Mouse (Mus musculus) gastrocnemius, adult 8-10 months (tissue): Measurements from ENCODE around the gene Psmd11. TPM values are rescaled to one million over a fixed set of nuclear protein-coding genes. Genes with fewer than 3 reads are reported as not detected.
A peak's percentile ranks its signal among the peaks of the same experiment; 100 is the strongest.

Experiments used
- DNase-seq, 2 experiments: peaks; one replicate each; pipeline ENCODE4 v3.0.0; 2022; ENCODE audit warnings: low spot score in 2 of 2
- total RNA-seq, 4 experiments: library from RNA; stranded (reverse); gene quantifications; 2 replicates each; pipeline ENCODE4 v1.2.4; 2022

Gene Psmd11
- total RNA-seq, 4 experiments from 2014 or later: 141 to 162 (median 148) TPM

DNA sequence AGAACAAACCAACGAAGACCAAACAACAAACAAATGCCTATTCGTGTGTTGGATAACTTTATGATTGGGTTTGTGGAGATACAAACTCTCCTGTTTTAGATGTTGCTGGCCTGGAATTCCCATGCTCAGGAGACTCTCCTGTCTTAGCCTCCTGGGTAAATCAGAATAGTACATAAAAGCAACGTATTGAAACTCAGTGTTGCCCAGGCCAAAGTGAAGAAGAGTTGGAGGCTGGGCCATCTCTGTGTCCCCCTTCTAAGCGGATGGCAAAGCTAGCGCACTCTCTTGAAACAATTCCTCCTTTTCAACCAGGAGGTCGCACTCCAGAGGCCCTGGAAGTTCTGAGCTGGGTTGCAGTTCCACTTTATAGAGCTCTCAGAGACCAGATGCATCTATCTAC lies 74.9 kb downstream of the Psmd11 start:
- DNase-seq: no peak

- no peak for DNase-seq
Observed at GRCm38 (mm10) chr11:80503726-80504452, 75.5 kb downstream of the Psmd11 start.

DNA sequence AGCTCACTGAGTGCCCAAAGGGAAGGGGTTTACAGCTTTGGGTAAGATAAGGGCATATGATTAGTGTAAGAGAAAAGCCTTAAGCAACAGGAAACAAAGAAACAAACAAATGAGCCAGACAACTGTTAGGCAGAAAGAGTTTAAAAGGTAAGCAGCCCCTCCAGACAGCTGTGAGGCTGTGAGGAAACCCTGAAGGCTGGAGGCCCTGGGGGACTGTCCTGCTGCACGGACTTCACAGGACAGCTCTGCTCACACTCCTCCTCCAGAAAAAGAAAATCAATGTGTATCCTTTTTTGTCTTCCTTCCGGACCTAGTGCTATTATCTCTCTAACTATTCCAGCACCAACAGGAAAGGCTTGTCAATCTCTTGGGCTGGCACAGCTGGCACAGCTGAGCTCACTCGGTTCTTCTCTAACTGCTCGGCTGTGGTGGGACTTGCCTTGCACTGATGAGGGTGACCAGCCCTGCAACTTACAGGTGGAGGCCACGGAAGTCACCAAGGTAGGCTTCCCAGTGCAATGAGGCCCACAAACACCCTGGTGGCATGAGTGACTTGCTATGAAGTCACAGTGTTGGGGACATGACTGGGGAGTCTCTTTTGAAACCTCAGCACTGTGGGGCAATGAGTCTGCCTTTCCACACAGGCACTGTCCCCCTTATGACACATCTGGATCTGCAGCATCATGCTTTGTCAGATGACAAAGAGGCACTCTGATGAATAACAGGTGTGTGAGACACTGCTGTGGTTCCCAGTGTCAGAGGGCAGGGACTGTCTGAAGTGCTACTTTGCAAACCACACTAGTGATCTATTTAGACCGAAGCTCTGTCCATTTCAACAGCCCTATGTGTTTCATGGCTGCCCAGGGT lies 76.3 kb downstream of the Psmd11 start:
- no peak for DNase-seq

GRCm38 (mm10) chr11:80505581-80505980 lies 77.2 kb downstream of the Psmd11 start:
- no peak for DNase-seq

- no peak for DNase-seq
Observed at GRCm38 (mm10) chr11:80506483-80506882, 78.1 kb downstream of the Psmd11 start.

DNA sequence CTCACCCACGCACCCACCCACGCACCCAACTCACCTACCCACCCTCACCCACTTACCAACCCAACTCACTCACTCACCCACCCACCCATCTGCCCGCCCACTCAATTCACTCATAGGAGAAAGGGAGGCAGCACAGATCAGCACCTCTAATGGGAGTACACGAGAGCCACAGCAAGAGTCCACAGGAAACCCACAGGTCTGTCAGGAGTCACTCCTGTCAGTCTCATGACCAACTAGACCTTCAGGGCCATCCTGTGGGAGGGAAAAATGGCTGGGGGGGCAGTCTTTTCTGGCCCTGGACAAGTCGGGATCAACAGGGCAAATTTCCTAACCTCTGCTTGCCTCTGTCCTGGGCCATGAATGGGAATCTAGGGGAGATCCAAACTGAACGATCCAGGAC lies 79.4 kb downstream of the Psmd11 start:
- no peak for DNase-seq

DNA sequence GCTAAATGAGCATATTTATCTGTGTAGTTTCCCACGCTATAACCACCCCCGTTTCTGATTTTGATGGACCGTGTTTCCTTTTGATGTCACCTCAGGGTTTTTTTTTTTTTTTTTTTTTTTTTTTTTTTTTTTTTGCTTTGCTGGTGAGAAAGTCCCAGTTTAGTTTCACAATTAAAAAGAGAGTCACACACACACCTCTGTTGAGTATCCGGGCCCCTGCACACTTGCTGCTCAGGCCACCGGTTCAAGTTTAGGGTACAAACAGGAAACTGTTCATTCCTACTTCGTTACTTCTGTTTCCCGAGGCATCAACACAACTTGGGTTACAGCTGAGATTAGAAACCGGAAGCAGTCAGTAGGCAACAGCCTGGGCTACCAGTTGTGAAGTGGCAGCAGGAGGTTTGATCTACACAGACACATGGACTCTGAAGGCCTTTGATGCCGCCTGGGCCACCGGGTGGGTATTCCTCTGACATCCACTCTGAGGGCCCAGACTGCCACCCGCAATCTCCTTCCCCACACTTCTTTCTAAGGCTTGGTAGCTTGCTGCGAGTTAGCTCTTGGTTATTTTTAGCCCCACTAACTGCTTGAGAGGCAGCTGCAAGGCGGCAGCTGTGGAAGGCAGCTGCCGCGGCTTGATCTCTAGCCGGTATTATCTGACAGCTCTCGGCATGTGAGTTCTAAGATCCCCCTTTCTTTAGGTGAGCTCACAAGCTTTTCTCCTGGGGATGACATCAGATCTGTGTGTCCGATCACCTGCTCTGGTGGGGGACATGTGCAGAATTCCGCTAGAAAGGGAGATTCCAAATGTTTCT lies 80.2 kb downstream of the Psmd11 start:
- peak; percentile 19 to 21 for DNase-seq

- no peak for DNase-seq
Observed at GRCm38 (mm10) chr11:80509176-80509506, 80.7 kb downstream of the Psmd11 start.

DNA sequence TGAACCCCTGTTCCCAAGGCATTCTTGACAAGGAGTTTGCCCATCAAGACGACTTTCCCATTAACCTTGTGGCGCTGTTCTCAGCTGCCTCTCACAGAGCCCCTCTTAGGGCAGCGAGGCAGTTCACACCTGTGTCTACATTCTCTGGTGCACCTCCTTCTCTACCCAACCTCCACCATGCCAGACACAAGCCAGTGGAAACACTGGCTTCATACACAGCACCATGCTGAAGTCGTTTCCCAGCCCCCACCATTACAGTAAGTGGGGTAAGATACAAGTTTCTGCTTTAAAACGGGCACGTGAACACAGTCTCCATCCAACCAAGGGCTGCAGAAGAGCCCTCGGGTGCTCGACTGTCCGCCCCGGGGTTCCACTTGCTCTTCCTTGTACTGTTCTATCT lies 81.7 kb downstream of the Psmd11 start:
- no peak for DNase-seq

- DNase-seq: no peak
Observed at GRCm38 (mm10) chr11:80512313-80513056, 84.1 kb downstream of the Psmd11 start.

DNA sequence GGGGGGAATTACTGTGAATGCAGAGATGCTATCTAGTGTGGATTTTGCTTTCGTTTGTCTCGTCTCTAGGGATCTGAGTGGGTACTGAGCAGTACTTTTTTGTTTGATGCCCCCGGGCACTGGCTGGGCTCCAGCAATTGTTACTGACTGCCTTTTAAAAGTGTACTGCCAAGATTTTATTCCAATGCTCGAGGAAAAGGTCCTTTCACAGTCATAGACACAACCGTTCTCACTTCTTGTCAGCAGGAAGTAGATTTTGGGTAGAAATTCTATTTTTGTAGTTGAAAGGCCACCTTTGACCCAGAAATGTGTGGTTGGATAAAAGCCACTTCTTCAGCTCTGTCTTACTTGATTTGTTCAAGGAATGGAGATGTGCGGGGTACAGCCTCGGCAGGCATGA lies 85.4 kb downstream of the Psmd11 start:
- DNase-seq: no peak

DNA sequence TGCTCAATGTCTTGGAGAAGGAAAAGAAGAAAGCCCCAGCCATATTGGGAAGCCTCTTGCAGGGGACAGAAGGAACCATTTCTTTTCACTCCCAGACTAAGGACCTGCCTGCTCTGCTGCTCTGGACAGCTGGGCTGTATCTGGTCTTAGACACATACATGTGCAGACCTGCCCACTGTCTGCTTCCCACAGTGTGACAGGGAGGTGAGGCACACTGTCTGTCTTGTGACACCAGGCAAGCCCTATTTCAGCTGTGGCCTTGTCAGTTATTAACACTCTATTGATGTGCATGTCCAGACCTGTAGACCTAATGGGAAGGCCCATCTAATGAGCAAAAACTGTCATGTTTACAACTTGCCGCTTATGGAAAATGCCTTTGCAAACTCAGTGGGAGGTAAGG lies 86.9 kb downstream of the Psmd11 start:
- DNase-seq: no peak

DNA sequence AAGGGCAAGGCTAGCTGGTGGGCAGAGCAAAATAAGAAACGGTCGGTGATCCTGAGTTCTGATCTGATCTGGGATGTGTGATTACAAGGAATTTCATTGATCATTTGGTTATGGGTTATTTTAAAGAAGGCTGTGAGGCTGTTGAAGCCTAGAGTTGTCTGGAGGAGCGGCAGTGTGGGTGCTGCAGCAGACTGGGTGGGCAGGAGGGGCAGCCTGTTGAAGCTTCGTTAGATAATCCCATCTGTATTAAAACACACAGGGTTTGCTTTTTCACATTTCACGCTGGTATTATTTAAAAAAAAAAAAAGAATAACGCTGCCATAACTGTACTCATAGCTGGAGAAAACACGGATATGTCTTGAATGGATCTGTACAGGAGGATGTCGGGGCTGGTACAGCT lies 87.5 kb downstream of the Psmd11 start:
- DNase-seq: no peak

GRCm38 (mm10) chr11:80518421-80519367 lies 90.3 kb downstream of the Psmd11 start:
- no peak for DNase-seq

DNA sequence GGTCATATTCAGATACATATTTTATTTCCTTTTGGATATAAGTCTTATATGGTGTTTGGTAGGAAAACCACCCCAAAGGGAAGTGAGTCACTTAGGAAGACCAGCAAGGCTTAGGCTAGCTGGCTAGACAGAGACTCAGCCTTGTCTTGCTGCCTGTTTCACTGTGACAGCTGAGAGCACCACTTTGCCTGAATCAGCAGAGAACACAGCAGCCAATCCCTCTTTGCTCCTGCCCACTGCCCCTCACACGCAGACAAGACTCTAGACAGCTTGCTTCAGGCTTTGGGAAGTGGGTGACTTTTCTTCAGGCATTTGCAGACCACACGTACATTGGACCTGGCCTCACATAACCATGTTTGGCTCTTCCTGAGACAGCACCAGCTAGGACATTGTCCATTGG lies 92.7 kb downstream of the Psmd11 start:
- no peak for DNase-seq

Other genes with a start within 250 kb of the Psmd11 start
- gene Rnf135, start 244.8 kb upstream of the Psmd11 start, total RNA-seq: 1 to 10 TPM; 1.6 to 2.8 (median 2.4) TPM
- gene Rhot1, start 219.6 kb upstream of the Psmd11 start, total RNA-seq: 10 to 100 TPM; 39.0 to 41.8 (median 40.8) TPM
- gene Rhbdl3, start 127.7 kb upstream of the Psmd11 start, total RNA-seq: 1 to 10 TPM; 2.8 to 8.4 (median 4.6) TPM
- 10 to 100 TPM; 37.6 to 46.1 (median 42.1) TPM for gene 5730455P16Rik, start 50.6 kb upstream of the Psmd11 start, total RNA-seq
- gene Zfp207, start 45.3 kb upstream of the Psmd11 start, total RNA-seq: 10 to 100 TPM; 44.1 to 54.0 (median 49.2) TPM
- gene Cdk5r1, start 48.4 kb downstream of the Psmd11 start, total RNA-seq: under 1 TPM; 0.20 to 0.43 (median 0.29) TPM